In the genomic region with DNA sequence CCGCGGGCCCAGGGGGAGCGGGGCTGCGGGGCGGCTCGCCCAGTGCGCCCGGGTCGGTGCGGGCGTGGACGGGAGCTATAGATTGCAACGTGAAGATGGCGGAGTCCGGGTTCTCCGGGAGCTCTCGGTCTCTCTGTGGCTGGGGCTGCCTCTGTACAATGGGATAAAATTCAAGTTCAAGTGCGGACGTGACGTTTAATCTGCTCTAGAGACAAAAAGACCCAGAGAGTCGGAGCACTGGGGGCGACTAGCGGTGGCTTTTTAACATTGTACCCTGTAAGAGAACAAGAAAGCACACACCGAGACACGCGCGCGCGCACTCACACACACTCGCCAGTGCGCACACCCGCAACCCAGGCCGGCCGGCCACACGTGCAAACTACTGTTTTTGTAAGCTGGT, we compare ENCODE assay signal across 8 mouse cellular contexts. TPM values are rescaled to one million over a fixed set of nuclear protein-coding genes. Genes with fewer than 3 reads are reported as not detected.
A peak's percentile ranks its signal among the peaks of the same experiment; 100 is the strongest.
DNase-seq lines count a peak whose midpoint lies in the region; ATAC-seq and TF ChIP-seq lines count a peak whose summit lies in the region.

No protein-coding gene starts in this region.

- peak; percentile 95 for DNase-seq in ES-CJ7 (ENCODE audit: low read depth, low spot score)
- DNase-seq in adrenal gland, postnatal 25 days: peak; percentile 61
- peak; percentile 93 for DNase-seq in forebrain, postnatal 0 days
- DNase-seq in intestine, embryonic 14.5 days (ENCODE audit: low spot score): peak; percentile 90
- peak; percentile 72 to 75 for DNase-seq in left cerebral cortex, postnatal 10 days (ENCODE audit: extremely low spot score in 1 of 2, low spot score in 2 of 2)
- DNase-seq in MN1 (ENCODE audit: low spot score): no peak

- peak overlapping the region; percentile 97 for H3K27ac ChIP-seq in forebrain, postnatal 0 days (ENCODE audit: low read depth, low read length)
- H3K27ac ChIP-seq in intestine, embryonic 14.5 days (ENCODE audit: low read depth): peak overlapping the region; percentile 92
- peak overlapping the region; percentile 85 for H3K27ac ChIP-seq in small intestine, adult 2 months (ENCODE audit: insufficient read depth, low read depth, low read length)

- H3K36me3 ChIP-seq in forebrain, postnatal 0 days (ENCODE audit: insufficient read depth): no peaks in the 10 kb centered on the region
- no peaks in the 10 kb centered on the region for H3K36me3 ChIP-seq in intestine, embryonic 14.5 days (ENCODE audit: control insufficient read depth, insufficient read depth, low read length)
- no peaks in the 10 kb centered on the region for H3K36me3 ChIP-seq in small intestine, adult 2 months (ENCODE audit: control insufficient read depth, insufficient read depth, low read length)

- no peaks in the 10 kb centered on the region for H3K9me3 ChIP-seq in forebrain, postnatal 0 days (ENCODE audit: low read length)
- H3K9me3 ChIP-seq in intestine, embryonic 14.5 days (ENCODE audit: control insufficient read depth, low read length): no peaks in the 10 kb centered on the region

- TF ChIP-seq POLR2A in small intestine, adult 2 months (IDR thresholded peaks at IDR 0.05; ENCODE audit: low read depth, low read length): peak; percentile 80; the same call in 1 of the 2 replicates

- H3K9ac ChIP-seq in forebrain, postnatal 0 days: peak overlapping the region; percentile 92
- H3K9ac ChIP-seq in intestine, embryonic 14.5 days (ENCODE audit: low read length): peak overlapping the region; percentile 74

- intact Hi-C loops in left cerebral cortex, postnatal 10 days (cut with DNase I): loop anchor here (5.0 to 10.0 kb wide), 2 partner anchors 118 to 1629 kb away; no protein-coding TSS in a partner anchor

- H3K4me1 ChIP-seq in forebrain, postnatal 0 days (ENCODE audit: insufficient read depth): peaks cover 4% of the 10 kb centered on the region; the same call in 1 of the 2 replicates
- H3K4me1 ChIP-seq in intestine, embryonic 14.5 days (replicated peaks; ENCODE audit: control insufficient read depth, insufficient read depth, low read length): peaks cover 23% of the 10 kb centered on the region; the same call in 1 of the 2 replicates
- peaks cover 12% of the 10 kb centered on the region for H3K4me1 ChIP-seq in small intestine, adult 2 months (ENCODE audit: control insufficient read depth, insufficient read depth, insufficient read length, low read length)

- 1% methylated on average over 35 of the region's 35 CpGs for WGBS in forebrain, postnatal 0 days
- under 1% methylated on average over 35 of the region's 35 CpGs for WGBS in intestine, embryonic 14.5 days
- WGBS in small intestine, adult 2 months: 2% methylated on average over 35 of the region's 35 CpGs

- peak overlapping the region; percentile 75 for H3K4me3 ChIP-seq in forebrain, postnatal 0 days (ENCODE audit: low read depth, low read length)
- H3K4me3 ChIP-seq in intestine, embryonic 14.5 days (ENCODE audit: low read depth, low read length): peak overlapping the region; percentile 74
- peak overlapping the region; percentile 96 for H3K4me3 ChIP-seq in small intestine, adult 2 months (ENCODE audit: low read depth, low read length)

- peak; percentile 86 for ATAC-seq in forebrain, postnatal 0 days
- peak; percentile 70 for ATAC-seq in intestine, embryonic 14.5 days (replicated peaks; ENCODE audit: low FRiP score, low TSS enrichment, low read depth)
- peak; percentile 76 for ATAC-seq in megakaryocyte progenitor cell, adult 5-6 weeks (replicated peaks; ENCODE audit: poor library complexity)

- H3K4me2 ChIP-seq in forebrain, postnatal 0 days (ENCODE audit: low read depth): peak overlapping the region; percentile 88
- peak overlapping the region; percentile 93 for H3K4me2 ChIP-seq in intestine, embryonic 14.5 days (ENCODE audit: low read length)

- H3K27me3 ChIP-seq in forebrain, postnatal 0 days (ENCODE audit: insufficient read depth, low read length): no peaks in the 10 kb centered on the region
- H3K27me3 ChIP-seq in intestine, embryonic 14.5 days (replicated peaks; ENCODE audit: control insufficient read depth, insufficient read depth, low read length): peaks cover 18% of the 10 kb centered on the region; the same call in 1 of the 2 replicates
- no peaks in the 10 kb centered on the region; the same call in 1 of the 2 replicates for H3K27me3 ChIP-seq in small intestine, adult 2 months (ENCODE audit: control insufficient read depth, insufficient read depth, low read length)

- TF ChIP-seq CTCF in forebrain, postnatal 0 days (IDR thresholded peaks at IDR 0.05; ENCODE audit: low read depth): peak; percentile 73
- no peak; the same call in 1 of the 2 replicates for TF ChIP-seq CTCF in small intestine, adult 2 months (IDR thresholded peaks at IDR 0.05; ENCODE audit: extremely low read depth, insufficient read length, insufficient replicate concordance, low read depth, low read length)

RNA-seq across cellular contexts. Expression of gene Bcl11b, which starts 0.5 kb away (rescaled TPM):
- total RNA-seq in adrenal gland, postnatal 25 days (2021): 0.18 and 0.38 TPM in 2 replicates
- total RNA-seq in forebrain, postnatal 0 days (2014; rRNA removed): 103 and 122 TPM in 2 replicates
- polyA plus RNA-seq in forebrain, postnatal 0 days (2015; fragmentation: Nextera tagmentation; extraction: Ambion mirVana): 45.4 and 70.1 TPM in 2 replicates
- 8.3 and 8.8 TPM in 2 replicates for polyA plus RNA-seq in intestine, embryonic 14.5 days (2014; fragmentation: Nextera tagmentation; extraction: Ambion mirVana)
- total RNA-seq in left cerebral cortex, postnatal 10 days (2021): 10 to 100 TPM; 66.1 to 75.1 TPM
- total RNA-seq in megakaryocyte progenitor cell, adult 5-6 weeks (2015): 0.02 TPM in 1 of 2 replicates, not detected in the other
- 0.24 and 0.33 TPM in 2 replicates for total RNA-seq in megakaryocyte progenitor cell, adult 5-6 weeks (2017)
- polyA plus RNA-seq in small intestine, adult 2 months (2012; rRNA removed): 7.9 and 22.3 TPM in 2 replicates

Comparison
In these comparisons a context has a peak if more than half of its experiments do, and no peak if none do; other contexts are left out.
1. RNA of gene Bcl11b, which starts 0.5 kb away (total RNA-seq): 103 to 122 TPM in forebrain, postnatal 0 days and 66.1 to 75.1 TPM in left cerebral cortex, postnatal 10 days; 0.02 to 0.33 TPM in megakaryocyte progenitor cell, adult 5-6 weeks and 0.18 to 0.38 TPM in adrenal gland, postnatal 25 days; every median in the first group is over 10 times any median in the second.
2. Peak in every context shown above with its lines, with median percentiles within 50 percentile points of each other: ATAC-seq, H3K27ac ChIP-seq and H3K4me3 ChIP-seq.